Mouse (Mus musculus): ENCODE data around the gene Gatad2a.

- TF ChIP-seq CTCF (IDR thresholded peaks at IDR 0.05; ENCODE audit: control insufficient read depth, insufficient read depth, low read length) (no peak), POLR2A (IDR thresholded peaks at IDR 0.05; ENCODE audit: borderline replicate concordance, control insufficient read depth, low read depth, low read length) (no peak)
Measured at GRCm38 (mm10) chr8:69876097-69876496, 120.1 kb downstream of the Gatad2a start.
